Mouse (Mus musculus) ES-E14 (cell line): Measurements from ENCODE around the gene Rbpj. TPM values are rescaled to one million over a fixed set of nuclear protein-coding genes. Genes with fewer than 3 reads are reported as not detected.

Experiments used
- DNase-seq: peaks from one replicate; pipeline ENCODE4 v3.0.0-alpha.2; 2013; ENCODE audit warnings: low read depth, low spot score
- H3K27ac ChIP-seq: 2 replicates; pipeline ENCODE4 v1.5.1; 2012; ENCODE audit warnings: low read depth, mild to moderate bottlenecking, low read length, moderate library complexity, mixed read lengths; ENCODE audit not compliant: poor library complexity, insufficient read depth, severe bottlenecking
- H3K36me3 ChIP-seq: 2 replicates; pipeline ENCODE4 v1.6.1; 2012; ENCODE audit warnings: mild to moderate bottlenecking, low read length, moderate library complexity, mixed read lengths; ENCODE audit not compliant: control insufficient read depth, poor library complexity, insufficient read depth, severe bottlenecking
- H3K4me1 ChIP-seq, 2 experiments: fragments of 150-350 bp in 1 of 2; sonication (generic) in 1 of 2; 2 replicates each; pipeline ENCODE4 v1.6.1; 2012; ENCODE audit warnings: low read length in 2 of 2, mild to moderate bottlenecking in 1 of 2, mixed read lengths in 1 of 2; ENCODE audit not compliant: control insufficient read depth in 2 of 2, insufficient read depth in 2 of 2, poor library complexity in 1 of 2
- H3K4me3 ChIP-seq, 2 experiments: fragments of 150-350 bp in 1 of 2; sonication (generic) in 1 of 2; 2 replicates each; pipeline ENCODE4 v1.5.1; 2012; ENCODE audit warnings: low read length in 2 of 2, low read depth in 1 of 2, mild to moderate bottlenecking in 1 of 2, mixed read lengths in 1 of 2; ENCODE audit not compliant: insufficient read depth in 1 of 2, poor library complexity in 1 of 2, severe bottlenecking in 1 of 2
- H3K9ac ChIP-seq: 2 replicates; pipeline ENCODE4 v1.6.1; 2012; ENCODE audit warnings: low read depth, mild to moderate bottlenecking, low read length, mixed read lengths; ENCODE audit not compliant: poor library complexity, insufficient read depth, severe bottlenecking
- H3K9me3 ChIP-seq: fragments of 150-350 bp; sonication (generic); 2 replicates; pipeline ENCODE4 v1.6.1; 2012; ENCODE audit warnings: low read depth, mild to moderate bottlenecking, low read length; ENCODE audit not compliant: control insufficient read depth, insufficient read depth
- CHD2 ChIP-seq: IDR thresholded peaks from 2 replicates; pipeline ENCODE4 v1.6.1; 2014; ENCODE audit warnings: mild to moderate bottlenecking, low read depth, low read length, inconsistent platforms
- HCFC1 ChIP-seq: IDR thresholded peaks from 2 replicates; pipeline ENCODE4 v1.6.1; 2012; ENCODE audit warnings: low read length, inconsistent platforms, borderline replicate concordance; ENCODE audit not compliant: insufficient read depth
- MAFK ChIP-seq: IDR thresholded peaks from 2 replicates; pipeline ENCODE4 v1.6.1; 2014; ENCODE audit warnings: mild to moderate bottlenecking, low read depth, low read length, inconsistent platforms; ENCODE audit not compliant: insufficient read depth
- ZC3H11A ChIP-seq: IDR thresholded peaks from 2 replicates; pipeline ENCODE4 v1.6.1; 2012; ENCODE audit warnings: low read depth, mild to moderate bottlenecking, inconsistent platforms, low read length, borderline replicate concordance
- ZNF384 ChIP-seq: IDR thresholded peaks from 2 replicates; pipeline ENCODE4 v1.6.1; 2012; ENCODE audit warnings: low read depth, low read length, inconsistent platforms
- in situ Hi-C, 2 experiments: fragments of 600-800 bp; cut with MboI; formaldehyde crosslinking; loops; one replicate each; pipeline ENCODE4 v1.15.1; 2025; ENCODE audit warnings: low sequenced_read_pairs in 2 of 2, inconsistent platforms in 1 of 2; ENCODE audit not compliant: unreplicated experiment in 2 of 2
- total RNA-seq: library from RNA; depleted of rRNA; stranded (reverse); fragments of 300-350 nt; gene quantifications from 2 replicates; pipeline ENCODE4 v1.2.3, GENCODE M21; 2012

Rbpj gene
- total RNA-seq, 1 experiment = 159 TPM

- Histone ChIP-seq H3K4me3 (no peak overlapping the region), H3K9ac (no peak overlapping the region), H3K9me3 (no peaks in the 10 kb centered on the region), H3K27ac (no peak overlapping the region), H3K36me3 (no peaks in the 10 kb centered on the region), H3K4me1 (no peaks in the 10 kb centered on the region)
- TF ChIP-seq HCFC1 = no peak
- no peak for TF ChIP-seq ZC3H11A
- no peak for TF ChIP-seq MAFK
- TF ChIP-seq CHD2 = no peak
- no peak for TF ChIP-seq ZNF384
- in situ Hi-C loops = no loop called here
- DNase-seq = no peak
Observed at GRCm38 (mm10) chr5:53444030-53444429, 21.9 kb upstream of the Rbpj start.

GRCm38 (mm10) chr5:53450945-53451344 lies 15.0 kb upstream of the Rbpj start:
- Histone ChIP-seq H3K9ac (no peak overlapping the region), H3K36me3 (no peaks in the 10 kb centered on the region), H3K4me1 (0 out of 4 replicates have a peak, but pooled peaks cover 0 to 2% of the 10 kb centered on the region in 2 experiments), H3K4me3 (no peak overlapping the region), H3K27ac (no peak overlapping the region), H3K9me3 (no peaks in the 10 kb centered on the region)
- in situ Hi-C loops = no loop called here
- TF ChIP-seq MAFK (no peak), ZNF384 (no peak), HCFC1 (no peak), CHD2 (no peak), ZC3H11A (no peak)
- no peak for DNase-seq

GRCm38 (mm10) chr5:53451829-53452228 lies 14.1 kb upstream of the Rbpj start:
- no peak overlapping the region for H3K27ac ChIP-seq
- in situ Hi-C loops = no loop called here
- no peak overlapping the region for H3K9ac ChIP-seq
- TF ChIP-seq ZC3H11A = no peak
- no peak for TF ChIP-seq MAFK
- TF ChIP-seq CHD2 = no peak
- no peak for TF ChIP-seq ZNF384
- no peak for TF ChIP-seq HCFC1
- H3K36me3 ChIP-seq = no peaks in the 10 kb centered on the region
- DNase-seq = no peak
- no peaks in the 10 kb centered on the region for H3K9me3 ChIP-seq
- no peak overlapping the region for H3K4me3 ChIP-seq
- H3K4me1 ChIP-seq = 0 out of 4 replicates have a peak, but pooled peaks cover 0 to 2% of the 10 kb centered on the region in 2 experiments

- no peak for DNase-seq
- in situ Hi-C loops = no loop called here
- H3K9ac ChIP-seq = no peak overlapping the region
- H3K9me3 ChIP-seq = no peaks in the 10 kb centered on the region
- H3K4me3 ChIP-seq = no peak overlapping the region
- TF ChIP-seq CHD2 = no peak
- TF ChIP-seq MAFK = no peak
- no peak for TF ChIP-seq ZC3H11A
- no peak for TF ChIP-seq ZNF384
- TF ChIP-seq HCFC1 = no peak
- H3K4me1 ChIP-seq = 0 out of 4 replicates have a peak, but pooled peaks cover 0 to 2% of the 10 kb centered on the region in 2 experiments
- H3K36me3 ChIP-seq = no peaks in the 10 kb centered on the region
- no peak overlapping the region for H3K27ac ChIP-seq
Observed at GRCm38 (mm10) chr5:53452920-53453319, 13.0 kb upstream of the Rbpj start.

GRCm38 (mm10) chr5:53454706-53455105 lies 11.2 kb upstream of the Rbpj start:
- no peak for DNase-seq
- no peak overlapping the region for H3K4me3 ChIP-seq
- 0 out of 4 replicates have a peak, but pooled peaks cover 0 to 2% of the 10 kb centered on the region in 2 experiments for H3K4me1 ChIP-seq
- in situ Hi-C loops = no loop called here
- H3K27ac ChIP-seq = no peak overlapping the region
- H3K36me3 ChIP-seq = no peaks in the 10 kb centered on the region
- TF ChIP-seq ZC3H11A (no peak), ZNF384 (no peak), CHD2 (no peak), MAFK (no peak), HCFC1 (no peak)
- H3K9me3 ChIP-seq = no peaks in the 10 kb centered on the region
- no peak overlapping the region for H3K9ac ChIP-seq
